Mouse (Mus musculus) mouse embryonic stem cell (cell line): ENCODE measurements around the gene Ccdc85c.

Source experiments
- in situ Hi-C, 2 experiments: fragments of 300-500 bp; cut with MboI; formaldehyde crosslinking; loops; 1 replicate in 1 of 2; 3 replicates in 1 of 2; pipeline ENCODE4 v1.14.3; 2019 to 2020; ENCODE audit warnings: low sequenced_read_pairs in 2 of 2, low pct_unique_long_range_greater_than_20kb in 1 of 2, mixed read lengths in 1 of 2; ENCODE audit not compliant: unreplicated experiment in 1 of 2

Gene Ccdc85c

GRCm38 (mm10) chr12:108274661-108275507, at the start of gene Ccdc85c:
Gene Ccdc85c (minus strand): TSS chr12:108275425.
- in situ Hi-C loops, result no loop called here

- in situ Hi-C loops, result no loop called here
Measured at GRCm38 (mm10) chr12:108320096-108320495, 44.9 kb upstream of the Ccdc85c start.

- in situ Hi-C loops, result no loop called here
Measured at GRCm38 (mm10) chr12:108318499-108318898, 43.3 kb upstream of the Ccdc85c start.

- in situ Hi-C loops, result no loop called here
Measured at GRCm38 (mm10) chr12:108317826-108318430, 42.7 kb upstream of the Ccdc85c start.

GRCm38 (mm10) chr12:108317201-108317738, 42.0 kb upstream of the Ccdc85c start:
- in situ Hi-C loops, result no loop called here

- in situ Hi-C loops, result no loop called here
Measured at GRCm38 (mm10) chr12:108316655-108317054, 41.4 kb upstream of the Ccdc85c start.

- in situ Hi-C loops, result no loop called here
Measured at GRCm38 (mm10) chr12:108315818-108316217, 40.6 kb upstream of the Ccdc85c start.

GRCm38 (mm10) chr12:108313244-108313772, 38.1 kb upstream of the Ccdc85c start:
- in situ Hi-C loops, result no loop called here

GRCm38 (mm10) chr12:108312432-108312851, 37.2 kb upstream of the Ccdc85c start:
- in situ Hi-C loops, result no loop called here

- in situ Hi-C loops, result no loop called here
Measured at GRCm38 (mm10) chr12:108311741-108312290, 36.6 kb upstream of the Ccdc85c start.

- in situ Hi-C loops, result no loop called here
Measured at GRCm38 (mm10) chr12:108310456-108311027, 35.3 kb upstream of the Ccdc85c start.

GRCm38 (mm10) chr12:108310041-108310440, 34.8 kb upstream of the Ccdc85c start:
- in situ Hi-C loops, result no loop called here

- in situ Hi-C loops, result no loop called here
Measured at GRCm38 (mm10) chr12:108309116-108309794, 34.0 kb upstream of the Ccdc85c start.

- in situ Hi-C loops, result no loop called here
Measured at GRCm38 (mm10) chr12:108308363-108308856, 33.2 kb upstream of the Ccdc85c start.

- in situ Hi-C loops, result no loop called here
Measured at GRCm38 (mm10) chr12:108307553-108307952, 32.3 kb upstream of the Ccdc85c start.

- in situ Hi-C loops, result no loop called here
Measured at GRCm38 (mm10) chr12:108305812-108306794, 30.9 kb upstream of the Ccdc85c start, which contains the start of gene Hhipl1. Gene Hhipl1 (plus strand): TSS chr12:108306270.

GRCm38 (mm10) chr12:108305172-108305571, 29.9 kb upstream of the Ccdc85c start:
- in situ Hi-C loops, result no loop called here
